Mouse (Mus musculus): Measurements from ENCODE around the gene Dpp9.

Gene Dpp9

DNA sequence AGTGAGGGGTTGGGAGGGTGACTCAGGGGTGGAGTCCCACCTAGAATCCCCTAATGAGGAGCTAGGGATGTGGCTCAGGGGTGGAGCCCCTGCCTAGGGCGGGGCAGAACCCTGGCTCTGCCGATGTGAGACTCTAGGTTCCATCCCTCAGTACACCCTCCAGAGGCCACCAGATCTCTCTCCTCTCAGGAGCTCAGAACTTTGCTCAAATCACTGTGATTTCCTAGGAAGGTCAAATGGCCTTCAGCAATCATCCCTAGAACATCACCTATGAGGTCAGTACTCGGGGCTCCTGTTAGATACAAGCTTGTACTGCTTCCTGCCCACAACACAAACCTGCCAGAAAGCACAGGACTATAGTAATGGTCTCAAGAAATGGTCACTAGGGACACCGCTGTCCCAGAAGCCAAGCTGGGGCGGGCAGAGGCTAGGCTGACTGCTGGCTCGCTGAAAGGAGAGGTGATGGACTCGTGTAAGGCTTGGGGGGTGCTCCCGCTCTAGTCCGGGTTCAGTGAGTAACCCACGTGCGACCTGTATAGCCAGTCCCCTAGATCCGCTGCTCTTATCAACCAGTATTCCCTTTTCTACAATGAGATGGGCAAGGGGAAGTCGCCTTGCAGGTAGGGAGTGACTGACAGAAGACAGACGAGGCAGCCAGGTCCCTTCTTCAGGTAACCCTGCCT lies 35.6 kb downstream of the Dpp9 start:
- peak; percentile 26 for DNase-seq (ENCODE audit: low spot score)

DNA sequence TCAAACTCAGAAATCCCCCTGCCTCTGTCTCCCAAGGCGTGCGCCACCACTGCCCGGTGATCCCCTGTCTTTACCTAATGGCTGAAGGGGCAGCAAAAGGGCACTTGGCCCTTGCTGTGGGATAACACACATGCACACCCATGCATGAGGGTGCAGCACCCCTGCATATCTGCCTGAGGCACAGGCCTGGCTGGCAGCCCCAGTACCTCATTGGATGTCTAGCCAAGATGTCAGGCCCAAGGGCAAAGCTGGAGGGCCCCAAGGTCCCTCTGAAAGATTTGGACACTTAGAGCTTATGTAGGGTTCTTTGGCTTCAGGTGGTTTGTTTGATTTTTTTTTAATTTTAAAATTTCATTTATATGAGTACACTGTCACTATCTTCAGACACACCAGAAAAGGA lies 43.3 kb downstream of the Dpp9 start:
- no peak for DNase-seq (ENCODE audit: low spot score)

DNA sequence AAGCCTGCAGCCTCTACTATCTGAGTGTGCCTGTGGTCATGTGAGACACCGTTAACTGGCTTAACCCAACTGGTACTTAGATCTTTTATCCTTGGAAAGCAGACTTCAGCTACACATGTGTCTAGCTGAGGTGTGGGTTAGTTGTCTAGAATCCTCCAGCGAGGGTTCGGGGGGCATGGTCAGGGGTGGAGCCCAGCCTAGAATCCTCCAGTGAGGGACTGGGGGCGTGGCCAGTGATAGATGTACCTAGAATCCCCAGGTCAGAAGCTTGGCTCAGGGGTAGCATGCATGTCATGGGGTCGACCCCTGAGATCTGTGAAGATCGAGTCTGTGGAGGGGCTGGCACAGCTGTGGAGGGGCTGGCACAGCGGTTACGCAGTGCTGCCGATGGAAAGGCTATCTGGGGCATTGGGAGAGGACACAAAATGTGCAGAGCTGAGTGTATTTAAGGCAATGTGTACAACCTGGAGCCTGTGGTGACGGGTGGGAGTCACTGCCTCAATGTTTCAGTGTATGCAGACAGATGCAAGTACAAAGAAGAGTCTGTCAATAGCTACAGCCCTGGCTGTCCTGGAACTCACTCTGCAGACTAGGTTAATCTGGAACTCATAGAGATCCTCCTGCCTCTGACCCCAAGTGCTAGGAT lies 45.2 kb downstream of the Dpp9 start:
- DNase-seq (ENCODE audit: low spot score) = no peak

DNA sequence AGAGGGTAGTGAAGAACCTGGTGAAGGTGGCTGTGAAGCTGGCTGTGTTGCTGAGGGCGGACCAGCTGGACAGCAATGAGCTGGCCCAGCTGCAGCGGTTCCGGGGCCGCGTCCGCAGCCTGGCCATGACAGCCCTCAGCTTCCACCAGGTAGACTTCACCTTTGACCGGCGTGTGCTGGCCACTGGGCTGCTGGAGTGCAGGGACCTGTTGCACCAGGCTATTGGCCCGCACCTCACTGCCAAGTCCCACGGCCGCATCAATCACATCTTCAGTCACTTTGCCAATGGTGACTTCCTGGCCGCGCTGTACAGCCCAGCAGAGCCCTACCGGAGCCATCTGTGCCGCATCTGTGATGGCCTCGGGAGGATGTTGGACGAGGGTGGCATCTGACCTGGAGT lies 46.8 kb downstream of the Dpp9 start:
- DNase-seq (ENCODE audit: low spot score) = no peak

DNA sequence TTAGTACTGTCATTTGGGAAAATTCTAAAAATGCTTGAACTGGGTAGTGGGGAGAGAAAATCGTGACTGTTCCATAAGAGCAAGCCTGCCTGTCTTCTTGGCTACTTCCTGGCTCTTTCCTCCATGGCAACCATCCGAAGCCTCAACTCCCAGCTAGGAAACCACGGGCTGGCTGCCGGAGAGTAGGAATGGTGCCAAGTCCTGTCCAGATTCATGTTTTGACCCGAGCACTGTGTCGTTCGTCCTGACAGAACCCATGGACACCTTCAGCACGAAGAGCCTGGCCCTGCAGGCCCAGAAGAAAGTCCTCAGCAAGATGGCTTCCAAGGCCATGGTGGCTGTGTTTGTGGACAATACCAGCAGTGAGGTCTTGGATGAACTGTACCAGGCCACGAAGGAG lies 47.2 kb downstream of the Dpp9 start:
- no peak for DNase-seq (ENCODE audit: low spot score)

DNA sequence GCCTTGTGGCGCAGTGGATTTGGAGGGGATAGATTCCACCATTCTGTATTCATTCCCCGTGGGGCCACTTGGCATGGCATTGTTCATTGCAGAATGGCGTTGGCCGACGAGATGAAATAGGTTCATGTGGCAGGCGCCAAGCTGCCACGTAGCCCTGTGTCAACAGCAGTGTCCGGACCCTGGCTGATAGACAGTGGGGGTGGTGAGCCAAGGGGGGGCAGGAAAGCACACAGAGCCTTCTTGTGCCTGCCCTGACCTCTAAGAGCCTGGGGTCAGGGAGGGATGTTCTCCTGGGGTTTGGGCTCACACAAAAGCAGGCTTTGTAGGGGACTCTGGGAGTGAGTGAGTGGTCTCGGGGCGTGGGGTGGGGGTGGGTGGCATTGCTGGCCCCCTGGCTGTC lies 48.1 kb downstream of the Dpp9 start:
- no peak for DNase-seq (ENCODE audit: low spot score)

DNA sequence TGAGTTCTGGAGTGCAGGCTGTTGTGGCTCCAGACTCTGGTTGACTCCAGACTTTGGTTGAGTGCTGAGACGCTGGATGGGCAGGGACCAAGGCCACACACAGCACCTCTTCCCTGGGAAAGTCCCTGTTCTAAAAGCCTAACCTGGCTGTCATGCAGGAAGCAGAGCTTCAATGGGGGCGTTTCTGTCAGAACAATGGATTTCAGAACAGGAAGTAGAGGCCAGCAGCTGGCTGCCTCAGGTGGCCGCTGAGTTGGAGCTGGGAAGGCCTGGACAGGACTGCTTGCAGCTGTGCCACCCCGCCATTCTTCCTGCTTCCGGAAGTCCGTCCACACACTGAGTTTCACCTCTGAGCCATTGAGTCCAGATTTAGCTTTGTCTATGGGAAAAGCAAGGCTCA lies 48.9 kb downstream of the Dpp9 start:
- DNase-seq (ENCODE audit: low spot score) = no peak

DNA sequence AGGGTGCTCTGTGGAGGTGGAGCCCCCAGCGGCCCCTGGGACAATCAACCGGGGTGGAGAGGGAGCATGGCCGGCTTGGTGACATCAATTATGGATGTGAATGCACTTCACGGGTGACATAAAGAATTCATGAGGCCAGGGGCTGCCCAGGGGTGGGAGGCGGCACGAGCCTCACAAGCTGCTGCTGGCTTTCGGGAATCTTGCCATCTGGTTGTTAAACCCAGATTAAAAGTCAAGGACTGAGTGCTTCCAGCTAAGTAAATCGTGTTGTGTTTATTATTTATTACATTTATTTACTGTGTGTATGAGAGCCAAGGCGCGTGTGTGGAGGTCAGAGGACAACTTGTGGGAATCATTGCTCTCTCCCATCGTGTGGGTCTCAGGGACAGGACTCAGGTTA lies 53.0 kb downstream of the Dpp9 start:
- peak; percentile 67 for DNase-seq (ENCODE audit: low spot score)

DNA sequence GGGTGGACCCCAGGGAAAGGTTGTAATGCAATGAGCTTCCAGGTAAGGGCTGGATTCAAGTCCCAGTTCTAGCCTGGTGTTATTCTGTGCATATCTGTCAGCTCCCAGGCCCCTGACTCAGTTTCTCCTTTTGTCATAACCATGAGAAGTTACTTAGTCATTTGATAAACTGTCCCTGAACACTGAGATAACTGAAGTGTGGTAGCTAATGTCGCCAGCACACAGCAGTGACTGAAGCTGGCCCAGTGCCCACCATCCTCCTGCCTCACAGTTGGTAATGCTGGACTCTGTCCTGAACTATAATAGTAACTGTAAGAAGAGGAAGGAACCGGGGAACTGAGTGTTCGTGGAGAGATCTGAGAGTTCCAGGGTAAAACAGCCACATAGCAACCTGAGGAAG lies 54.2 kb downstream of the Dpp9 start:
- no peak for DNase-seq (ENCODE audit: low spot score)

DNA sequence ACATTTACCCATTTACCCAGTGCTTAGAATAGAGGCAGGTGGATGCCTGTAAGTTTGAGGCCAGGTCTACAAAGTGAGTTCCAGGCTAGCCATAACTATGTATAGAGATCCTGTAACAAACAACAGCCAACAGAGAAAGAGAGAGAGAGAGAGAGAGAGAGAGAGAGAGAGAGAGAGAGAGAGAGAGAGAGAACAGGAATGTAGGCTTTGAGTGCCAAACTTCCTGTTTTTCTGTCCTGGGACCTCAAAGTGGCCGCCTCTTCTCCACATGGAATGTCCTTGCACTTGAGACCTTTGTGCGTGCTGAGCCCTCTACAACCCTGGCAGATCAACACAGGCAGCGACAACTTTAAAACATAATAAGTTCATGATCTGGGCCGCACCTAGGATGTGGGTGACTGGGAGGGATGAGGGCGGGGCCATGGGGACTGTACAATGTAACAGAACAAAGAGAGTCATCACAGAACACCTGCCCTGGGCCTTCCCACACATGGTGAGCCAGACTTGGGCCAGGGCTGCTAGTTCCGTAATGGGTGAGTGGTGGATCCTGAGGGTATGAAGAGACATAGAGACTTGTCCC lies 55.1 kb downstream of the Dpp9 start:
- DNase-seq (ENCODE audit: low spot score) = no peak

DNA sequence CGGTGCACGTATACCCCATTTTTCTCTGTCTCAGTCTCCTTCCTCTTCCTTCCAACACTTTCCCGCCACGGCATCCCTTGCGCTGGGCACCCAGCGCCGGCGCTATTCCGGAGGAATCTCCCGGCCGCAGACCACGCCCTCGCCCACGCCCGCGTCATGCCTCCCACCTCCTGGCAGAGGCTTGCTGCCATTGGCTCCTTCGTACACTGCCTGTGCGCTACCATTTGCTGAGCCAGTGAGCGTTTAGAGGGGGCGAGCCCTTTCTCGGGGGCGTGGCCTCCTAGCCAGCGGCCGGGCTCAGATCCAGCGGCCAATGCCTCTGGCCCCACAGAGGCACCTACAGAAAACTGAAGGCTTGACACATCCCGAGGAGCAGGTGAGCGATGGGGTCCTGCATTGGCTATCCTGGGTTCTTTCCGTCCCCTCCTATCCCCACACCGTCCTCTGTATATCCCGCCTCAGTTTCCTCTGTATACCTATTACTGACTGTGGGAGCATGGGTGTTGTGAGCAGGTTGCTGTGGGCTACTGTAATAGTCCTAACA lies 56.4 kb downstream of the Dpp9 start, which contains the start of gene Tnfaip8l1:
Gene Tnfaip8l1, plus strand, starts transcription at position 247 of the 544 bp plus-strand sequence.
- peak; percentile 93 for DNase-seq (ENCODE audit: low spot score)

DNA sequence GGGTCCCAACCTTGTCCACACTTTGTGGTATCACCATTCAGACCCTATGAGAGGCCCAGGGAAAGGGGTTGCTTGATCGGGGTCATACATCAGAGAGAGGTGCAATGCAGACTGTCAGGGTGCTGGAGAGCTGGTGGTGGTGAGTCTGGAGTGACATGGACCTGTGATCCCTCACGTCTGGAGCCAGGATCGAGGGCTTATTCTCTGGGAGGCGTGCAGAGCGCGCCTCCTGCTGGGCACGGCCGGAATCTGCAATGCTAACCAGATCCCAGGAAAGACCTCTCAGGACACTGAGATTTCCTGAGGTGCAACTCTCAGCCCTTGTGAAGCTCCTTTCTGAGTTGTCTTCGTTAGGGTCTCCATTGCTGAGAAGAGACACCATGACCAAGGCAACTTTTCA lies 59.0 kb downstream of the Dpp9 start:
- DNase-seq (ENCODE audit: low spot score) = peak; percentile 88

DNA sequence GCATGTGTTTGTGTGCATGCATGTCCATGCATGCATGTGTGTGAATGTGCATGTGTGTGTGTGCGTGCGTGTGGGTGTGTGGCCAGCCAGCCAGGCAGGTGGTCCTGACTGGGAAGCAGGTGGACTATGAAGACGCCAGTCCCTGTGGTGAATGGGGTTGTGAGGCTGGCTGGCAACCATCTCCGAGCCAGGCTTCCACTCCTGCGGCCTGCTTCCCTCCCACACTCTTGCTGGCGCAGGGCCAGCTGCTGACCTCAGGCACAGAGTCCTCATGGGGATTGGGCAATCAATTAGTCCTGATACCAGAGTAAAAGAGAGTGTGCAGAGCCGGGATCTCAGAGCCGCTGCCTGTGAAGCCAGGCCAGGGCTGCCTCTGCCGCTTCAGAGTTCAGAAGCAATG lies 65.1 kb downstream of the Dpp9 start:
- peak; percentile 77 for DNase-seq (ENCODE audit: low spot score)

DNA sequence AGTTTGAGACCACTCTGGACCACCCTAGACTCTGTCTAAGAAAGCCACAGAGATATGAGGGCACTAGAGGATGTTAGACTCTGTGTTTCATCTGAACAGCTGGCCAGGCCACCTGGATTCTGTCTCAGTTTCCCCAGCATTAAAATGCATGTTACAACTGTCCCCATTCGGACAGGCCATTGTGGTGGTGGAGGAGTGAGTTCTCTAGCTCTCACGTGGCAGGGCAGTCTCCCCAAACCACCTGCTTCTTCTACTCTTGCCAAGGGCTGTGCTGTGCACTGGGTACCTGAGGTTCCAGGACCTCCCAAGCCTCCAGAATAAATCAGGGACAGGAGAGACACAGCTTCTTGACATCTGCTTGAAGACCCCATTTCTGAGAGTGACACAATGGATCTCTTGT lies 68.8 kb downstream of the Dpp9 start:
- DNase-seq (ENCODE audit: low spot score) = no peak

DNA sequence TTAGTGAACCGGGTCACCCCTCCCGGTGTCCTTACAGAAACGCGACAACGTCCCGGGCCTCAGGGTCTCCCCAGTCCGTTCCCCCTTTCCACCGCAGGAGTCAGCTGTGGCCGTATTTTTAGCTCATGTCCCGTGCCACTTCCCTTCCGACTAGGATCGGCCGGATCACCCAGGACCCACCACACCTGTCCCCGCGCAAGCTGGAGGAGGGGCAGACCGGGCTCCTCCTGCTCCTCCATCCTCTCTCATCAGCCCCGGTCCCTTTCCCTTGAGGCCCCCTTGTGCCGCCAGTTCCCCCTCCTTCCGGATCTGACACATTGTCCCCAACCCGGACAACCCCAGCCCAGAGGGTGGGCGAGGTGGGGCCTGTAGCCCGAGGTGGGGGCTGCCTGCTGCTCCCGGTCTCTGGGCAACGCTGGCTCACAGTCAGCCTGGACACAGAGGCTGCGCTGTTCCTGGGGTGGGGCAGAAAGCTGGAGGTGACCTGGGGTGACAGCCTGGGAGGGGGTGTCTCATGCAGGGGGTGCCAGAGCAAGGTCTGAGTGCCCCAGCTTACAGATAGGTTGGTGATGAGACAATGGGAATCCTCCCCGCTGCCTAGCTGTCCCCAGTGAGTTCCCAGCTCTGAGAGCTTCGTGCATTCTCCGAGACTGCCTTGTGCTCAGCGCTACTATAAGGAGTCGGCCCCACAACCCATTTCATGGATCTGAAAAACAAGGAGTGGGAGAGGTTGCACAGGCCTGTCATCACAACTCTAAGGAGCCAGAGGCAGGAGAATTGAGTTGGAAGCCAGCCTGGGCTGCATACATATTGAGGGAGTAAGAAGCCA lies 69.7 kb downstream of the Dpp9 start:
- peak; percentile 28 for DNase-seq (ENCODE audit: low spot score)

DNA sequence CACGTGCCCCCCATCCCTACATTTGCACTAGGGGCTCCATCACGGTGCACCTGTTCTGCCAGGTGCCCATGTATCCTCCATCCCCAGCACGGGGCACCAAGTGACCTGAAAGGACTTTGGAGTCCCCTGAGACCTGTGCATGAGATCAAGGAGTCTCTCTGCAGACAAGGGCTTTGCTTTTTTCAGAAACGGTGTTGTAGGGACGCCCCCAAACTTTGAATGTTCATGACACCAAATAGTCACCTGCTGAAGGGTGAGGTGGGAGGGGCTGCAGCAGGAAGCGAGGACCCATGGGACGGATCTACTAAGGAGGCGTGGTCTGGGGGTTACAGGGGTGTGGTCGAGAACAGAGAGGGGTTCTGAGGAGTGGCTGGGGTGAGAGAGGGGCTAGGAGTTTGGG lies 70.4 kb downstream of the Dpp9 start:
- DNase-seq (ENCODE audit: low spot score) = no peak

DNA sequence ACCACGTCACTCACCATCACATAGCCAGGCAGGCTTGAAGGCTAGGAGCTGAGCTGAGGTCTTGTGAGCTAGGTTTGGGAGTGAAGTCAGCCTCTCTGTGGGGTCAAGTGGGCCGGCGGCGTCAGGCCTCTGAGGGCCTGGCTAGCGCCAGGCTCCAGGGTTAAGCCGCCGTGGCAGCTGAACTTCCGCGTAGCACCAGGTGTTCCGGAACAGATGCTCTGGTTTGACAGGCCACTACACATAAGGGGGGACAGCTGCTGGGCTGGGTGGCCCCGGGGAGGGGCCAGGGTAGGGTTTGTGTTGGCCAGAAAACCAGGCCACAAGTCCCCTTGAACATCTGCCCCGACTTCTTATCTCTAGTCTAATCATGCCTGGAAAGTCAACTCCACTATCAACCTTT lies 71.3 kb downstream of the Dpp9 start:
- DNase-seq (ENCODE audit: low spot score) = peak; percentile 39

DNA sequence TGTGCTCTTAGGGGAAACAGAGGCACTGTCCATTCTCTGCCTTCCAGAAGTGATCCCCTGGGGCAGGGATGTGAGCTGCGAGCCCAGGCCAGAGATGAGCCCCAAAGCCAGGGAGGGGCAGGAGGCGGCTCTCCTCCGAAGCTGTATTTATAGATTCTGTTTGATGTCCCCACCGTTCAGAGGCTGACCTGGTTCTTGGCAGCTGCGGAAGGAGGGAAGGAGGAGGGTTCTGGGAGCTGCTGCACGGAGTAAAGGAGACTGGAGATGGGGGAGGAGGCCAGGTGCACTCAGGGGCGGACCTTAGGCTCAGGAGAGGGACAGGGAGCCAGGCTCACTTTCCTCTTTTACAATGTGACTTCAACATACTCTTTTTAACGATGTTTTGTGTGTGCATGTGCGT lies 72.6 kb downstream of the Dpp9 start:
- no peak for DNase-seq (ENCODE audit: low spot score)

DNA sequence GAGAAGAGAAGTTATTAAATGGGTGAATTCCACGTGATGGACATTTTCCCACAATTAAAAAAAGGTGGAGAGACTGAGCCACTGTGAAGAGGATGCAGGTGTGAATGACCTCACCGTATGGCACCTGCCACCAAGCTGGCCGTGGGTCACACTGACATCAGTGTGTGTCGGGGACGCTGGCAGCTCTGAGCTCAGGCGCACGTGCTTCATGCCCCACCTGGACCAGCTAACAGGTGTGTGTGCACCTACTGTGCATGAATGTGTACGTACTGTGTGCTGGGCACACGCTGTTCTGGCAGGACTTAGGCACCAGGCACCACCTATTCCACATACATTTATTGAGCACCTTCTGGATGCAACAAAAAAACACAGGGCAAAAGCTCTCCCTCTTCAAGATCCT lies 74.2 kb downstream of the Dpp9 start:
- no peak for DNase-seq (ENCODE audit: low spot score)

DNA sequence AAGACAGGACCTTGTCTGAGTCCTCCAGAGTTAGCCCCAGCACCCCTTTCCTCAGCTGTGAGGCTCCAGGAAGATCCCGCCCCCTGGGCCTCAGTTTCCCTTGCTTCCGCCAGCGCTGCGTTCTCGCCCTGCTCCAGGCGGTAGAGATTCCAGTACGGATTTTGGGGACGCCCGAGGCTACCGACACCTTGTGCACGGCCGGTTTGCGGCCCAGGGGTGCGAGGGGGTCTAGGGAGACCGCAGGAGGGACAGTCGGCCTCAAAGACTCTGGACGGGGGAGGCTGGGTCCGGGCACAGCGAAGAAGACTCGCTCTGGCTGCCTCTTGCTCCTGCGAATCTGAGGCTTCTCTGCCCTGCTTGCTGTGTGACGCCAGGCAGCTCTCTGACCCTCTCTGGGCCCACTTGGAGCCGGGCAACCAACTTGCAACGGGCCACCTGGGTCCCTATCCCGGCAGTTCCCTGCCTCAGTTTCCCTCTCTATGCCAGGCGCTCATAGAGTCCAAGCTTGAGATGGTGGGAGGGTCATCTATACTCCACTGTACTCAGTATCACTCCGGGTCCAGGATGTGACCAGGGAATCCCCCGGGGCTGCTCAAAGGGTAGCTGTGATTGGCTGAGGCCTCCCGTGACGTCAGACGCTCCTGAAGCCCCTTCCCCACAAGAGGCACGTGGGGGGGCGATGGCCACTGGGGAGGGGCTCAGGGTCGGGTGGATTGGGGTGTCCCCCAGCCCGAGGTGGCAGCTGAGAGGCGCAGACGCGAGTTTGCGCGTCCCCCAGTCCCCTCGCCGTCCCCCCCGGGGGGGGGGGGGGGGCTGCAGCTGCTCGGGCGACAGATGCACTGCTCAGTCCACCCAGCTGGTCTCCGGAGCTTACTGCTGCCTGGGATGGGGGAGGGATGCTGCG lies 76.8 kb downstream of the Dpp9 start:
- peak; percentile 71 for DNase-seq (ENCODE audit: low spot score)

DNA sequence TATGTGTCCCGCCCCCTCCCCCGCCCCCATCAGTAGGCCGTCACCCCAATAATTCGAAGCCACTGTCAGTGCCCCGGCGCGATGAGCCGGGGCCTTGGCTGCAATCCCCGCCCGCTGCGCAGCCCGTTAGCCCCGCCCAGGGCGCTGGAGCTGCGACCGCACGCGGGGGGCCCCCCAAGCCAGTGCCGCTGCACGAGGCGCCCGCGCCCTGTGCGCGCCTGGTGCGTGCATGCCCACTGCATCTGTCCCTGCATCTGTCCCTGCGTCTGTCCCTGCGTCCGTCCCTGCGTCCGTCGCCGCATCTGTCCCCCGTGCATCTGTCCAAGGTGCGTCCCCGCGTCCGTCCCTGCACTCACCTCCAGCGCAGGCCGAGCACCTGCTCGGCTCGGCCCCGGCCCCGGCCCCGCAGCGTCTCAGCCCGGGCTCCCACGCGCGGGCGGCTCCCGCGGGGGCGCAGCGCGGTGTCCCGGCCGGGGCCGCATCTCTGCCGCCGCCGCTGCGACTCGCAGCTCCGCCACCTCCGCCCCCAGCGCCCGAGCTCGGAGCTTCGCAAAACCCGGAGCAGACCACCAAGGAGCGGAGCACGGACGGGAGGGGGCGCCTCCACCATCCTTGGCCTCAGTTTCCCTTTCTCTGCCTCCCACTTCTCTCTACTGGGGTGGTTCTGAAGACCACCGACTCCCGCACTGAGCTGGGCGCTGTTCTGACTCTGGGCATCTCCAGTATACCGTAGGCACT lies 78.7 kb downstream of the Dpp9 start, which contains the start of gene Sema6b:
Gene Sema6b, minus strand, starts transcription at position 486 of the 738 bp plus-strand sequence.
- DNase-seq (ENCODE audit: low spot score) = peak; percentile 76

Measured in retina, embryonic 14.5 days (tissue).